Mouse (Mus musculus): ENCODE data around the gene Thsd4.
A peak's percentile ranks its signal among the peaks of the same experiment; 100 is the strongest.

Thsd4 gene

GRCm38 (mm10) chr9:60262515-60263140 lies 259.2 kb downstream of the Thsd4 start:
- no peak for DNase-seq

GRCm38 (mm10) chr9:60259626-60260025 lies 262.2 kb downstream of the Thsd4 start:
- DNase-seq: no peak

GRCm38 (mm10) chr9:60251765-60252164 lies 270.1 kb downstream of the Thsd4 start:
- DNase-seq: peak; percentile 53 to 64

- no peak for DNase-seq
These were observed 271.4 kb downstream of the Thsd4 start for GRCm38 (mm10) chr9:60250403-60250802.

GRCm38 (mm10) chr9:60247998-60248397 lies 273.8 kb downstream of the Thsd4 start:
- no peak for DNase-seq

- DNase-seq: peak; percentile 81 to 83
These were observed 276.9 kb downstream of the Thsd4 start for GRCm38 (mm10) chr9:60244943-60245342.

GRCm38 (mm10) chr9:60243503-60243902 lies 278.3 kb downstream of the Thsd4 start:
- DNase-seq: peak; percentile 62 to 66

GRCm38 (mm10) chr9:60237667-60238066 lies 284.2 kb downstream of the Thsd4 start:
- DNase-seq: peak; percentile 71 to 77

- no peak for DNase-seq
These were observed 285.7 kb downstream of the Thsd4 start for GRCm38 (mm10) chr9:60236155-60236554.

GRCm38 (mm10) chr9:60234233-60235115 lies 287.4 kb downstream of the Thsd4 start:
- peak; percentile 39 to 68 for DNase-seq

- peak; percentile 23 to 51 for DNase-seq
These were observed 289.6 kb downstream of the Thsd4 start for GRCm38 (mm10) chr9:60231981-60232881.

GRCm38 (mm10) chr9:60229496-60229895 lies 292.4 kb downstream of the Thsd4 start:
- no peak for DNase-seq

- DNase-seq: no peak
These were observed 294.1 kb downstream of the Thsd4 start for GRCm38 (mm10) chr9:60227727-60228126.

GRCm38 (mm10) chr9:60226679-60227078 lies 295.2 kb downstream of the Thsd4 start:
- DNase-seq: no peak

GRCm38 (mm10) chr9:60226155-60226554 lies 295.7 kb downstream of the Thsd4 start:
- no peak for DNase-seq

- no peak for DNase-seq
These were observed 296.4 kb downstream of the Thsd4 start for GRCm38 (mm10) chr9:60225453-60225852.

- no peak for DNase-seq
These were observed 297.7 kb downstream of the Thsd4 start for GRCm38 (mm10) chr9:60224039-60224695.

- no peak for DNase-seq
These were observed 301.4 kb downstream of the Thsd4 start for GRCm38 (mm10) chr9:60220431-60220830.

GRCm38 (mm10) chr9:60218396-60218795 lies 303.4 kb downstream of the Thsd4 start:
- DNase-seq: no peak

- no peak for DNase-seq
These were observed 305.8 kb downstream of the Thsd4 start for GRCm38 (mm10) chr9:60216029-60216428.

- no peak for DNase-seq
These were observed 308.7 kb downstream of the Thsd4 start for GRCm38 (mm10) chr9:60213111-60213510.

- no peak for DNase-seq
These were observed 313.0 kb downstream of the Thsd4 start for GRCm38 (mm10) chr9:60208843-60209242.

All from kidney, postnatal 4 days (tissue).